Mouse (Mus musculus) forebrain, postnatal 0 days (tissue): Measurements from ENCODE around the gene Camta1. TPM values are rescaled to one million over a fixed set of nuclear protein-coding genes. Genes with fewer than 3 reads are reported as not detected.
A peak's percentile ranks its signal among the peaks of the same experiment; 100 is the strongest.

Source experiments
- ATAC-seq: fragments of 200-750 bp; cut with Nextera tagmentation; 2 replicates; pipeline ENCODE4 v1.8.0; 2017; ENCODE audit warnings: mild to moderate bottlenecking, moderate library complexity
- DNase-seq: peaks from one replicate; pipeline ENCODE4 v3.0.0-alpha.2; 2015
- H3K27ac ChIP-seq: fragments of 300-500 bp; sonication (generic); 2 replicates; pipeline ENCODE4 v1.5.1; 2014; ENCODE audit warnings: low read depth, mild to moderate bottlenecking, antibody characterized with exemption, low read length, moderate library complexity, mixed read lengths
- H3K27me3 ChIP-seq: fragments of 300-500 bp; sonication (generic); 2 replicates; pipeline ENCODE4 v1.6.1; 2014; ENCODE audit warnings: mild to moderate bottlenecking, low read length, mixed read lengths; ENCODE audit not compliant: insufficient read depth
- H3K36me3 ChIP-seq: fragments of 300-500 bp; sonication (generic); 2 replicates; pipeline ENCODE4 v1.6.1; 2014; ENCODE audit warnings: mild to moderate bottlenecking, moderate library complexity; ENCODE audit not compliant: insufficient read depth
- H3K4me1 ChIP-seq: fragments of 300-500 bp; sonication (generic); 2 replicates; pipeline ENCODE4 v1.6.1; 2014; ENCODE audit warnings: antibody characterized with exemption; ENCODE audit not compliant: insufficient read depth
- H3K4me2 ChIP-seq: fragments of 300-500 bp; sonication (generic); 2 replicates; pipeline ENCODE4 v1.6.1; 2014; ENCODE audit warnings: low read depth, mild to moderate bottlenecking, moderate library complexity
- H3K4me3 ChIP-seq: fragments of 300-500 bp; sonication (generic); 2 replicates; pipeline ENCODE4 v1.5.1; 2014; ENCODE audit warnings: low read depth, low read length, mixed read lengths
- H3K9ac ChIP-seq: fragments of 300-500 bp; sonication (generic); 2 replicates; pipeline ENCODE4 v1.6.1; 2014; ENCODE audit warnings: mild to moderate bottlenecking
- H3K9me3 ChIP-seq: fragments of 300-500 bp; sonication (generic); 2 replicates; pipeline ENCODE4 v1.6.1; 2016; ENCODE audit warnings: low read length
- CTCF ChIP-seq: sonication (generic); IDR thresholded peaks from 2 replicates; pipeline ENCODE4 v1.5.1; 2016; ENCODE audit warnings: antibody characterized with exemption, control low read depth, low read depth
- WGBS: fragments of 180-500 bp; shearing (Covaris S2); extraction: QIAGEN DNeasy Blood & Tissue Kit; methylation state at CpG from one replicate; pipeline ENCODE4 v1.1.7; 2014; 5-methylcytosine and 5-hydroxymethylcytosine counted together
- polyA plus RNA-seq: library from polyadenylated mRNA; unstranded; fragments of >200 nt; fragmentation: Nextera tagmentation; extraction: Ambion mirVana; gene quantifications from 2 replicates; pipeline ENCODE4 v1.2.1, GENCODE M21; 2015
- total RNA-seq: library from RNA; depleted of rRNA; stranded (reverse); fragments of >200 nt; gene quantifications from 2 replicates; pipeline ENCODE4 v1.2.3, GENCODE M21; 2014

Camta1 gene
- total and polyA plus RNA-seq, 2 experiments from 2014 or later: 87.4 to 131 TPM

DNA sequence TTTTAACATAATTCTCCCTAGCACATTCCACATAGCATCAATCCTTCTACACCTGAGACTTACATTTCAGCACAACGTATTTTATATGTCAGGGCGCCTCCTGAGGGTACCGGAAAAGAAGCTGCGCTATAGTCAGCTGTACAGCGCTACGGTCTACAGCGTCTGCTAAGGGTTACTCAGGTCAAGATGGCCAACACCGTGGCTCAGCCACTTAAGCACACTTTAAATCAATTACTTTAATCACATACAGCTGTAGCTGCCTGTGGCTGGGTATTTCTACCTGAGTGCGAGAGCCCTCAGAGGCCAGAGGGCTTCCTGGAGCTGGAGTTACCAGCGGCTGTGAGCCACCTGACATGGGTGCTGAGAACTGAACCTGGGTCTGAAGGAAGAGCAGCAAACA, 845.7 kb downstream of the Camta1 start:
- WGBS: 95% methylated on average over 10 of the region's 10 CpGs
- no peak overlapping the region for H3K4me2 ChIP-seq
- no peaks in the 10 kb centered on the region for H3K9me3 ChIP-seq
- H3K36me3 ChIP-seq: peaks cover 22% of the 10 kb centered on the region
- no peak overlapping the region for H3K27ac ChIP-seq
- H3K4me3 ChIP-seq: no peak overlapping the region
- H3K27me3 ChIP-seq: no peaks in the 10 kb centered on the region
- ATAC-seq (no peak), DNase-seq (no peak)
- TF ChIP-seq CTCF: no peak
- H3K9ac ChIP-seq: no peak overlapping the region
- H3K4me1 ChIP-seq: no peaks in the 10 kb centered on the region

DNA sequence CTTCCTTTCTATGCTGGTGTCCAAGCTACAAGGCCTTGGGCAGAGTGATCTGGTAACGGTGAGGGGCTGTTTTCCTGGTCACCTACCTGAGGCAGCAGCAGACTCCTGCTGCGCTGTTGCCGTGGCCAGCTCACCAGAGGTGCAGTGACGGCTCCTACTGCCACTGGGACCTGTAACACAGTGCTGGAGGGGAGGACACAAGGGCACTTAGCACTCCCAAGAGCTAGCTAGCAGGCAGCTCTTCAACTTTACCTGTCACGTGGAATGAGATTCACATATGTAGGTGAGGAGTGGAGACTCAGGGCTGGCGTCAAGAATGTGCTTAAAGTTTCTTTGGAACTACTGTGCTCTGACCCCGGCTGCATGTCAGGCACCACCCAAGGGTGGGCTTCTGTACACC, 851.4 kb downstream of the Camta1 start:
- no peaks in the 10 kb centered on the region for H3K4me1 ChIP-seq
- WGBS: 91% methylated on average over 7 of the region's 7 CpGs
- no peak overlapping the region for H3K4me2 ChIP-seq
- H3K36me3 ChIP-seq: peaks cover 8% of the 10 kb centered on the region; the same call in 1 of the 2 replicates
- DNase-seq: no peak
- ATAC-seq: no peak
- TF ChIP-seq CTCF: no peak
- H3K27ac ChIP-seq: no peak overlapping the region
- H3K4me3 ChIP-seq: no peak overlapping the region
- H3K9ac ChIP-seq: no peak overlapping the region
- no peaks in the 10 kb centered on the region for H3K27me3 ChIP-seq
- no peaks in the 10 kb centered on the region for H3K9me3 ChIP-seq

DNA sequence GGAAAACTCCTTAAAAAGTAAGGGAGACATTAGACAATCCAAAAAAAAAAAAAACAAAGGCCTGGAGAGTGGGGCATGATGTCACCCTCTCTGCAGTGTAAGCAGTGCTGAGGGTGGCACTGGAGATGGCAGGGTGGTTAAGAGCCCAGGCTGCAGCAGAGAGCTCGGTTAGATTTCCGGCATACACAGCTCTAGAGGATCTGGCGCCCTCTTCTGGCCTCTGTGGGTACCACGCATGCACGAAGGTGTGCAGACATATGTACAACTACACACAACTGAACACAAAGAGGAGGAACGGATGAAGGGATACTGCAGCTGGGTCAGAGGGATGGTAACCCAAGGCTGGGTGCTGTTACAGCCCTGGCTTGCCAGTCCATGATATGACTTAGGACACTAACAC, 854.7 kb downstream of the Camta1 start:
- H3K27me3 ChIP-seq: no peaks in the 10 kb centered on the region
- peak; percentile 20 for DNase-seq
- peak; percentile 42; the same call in 1 of the 2 replicates for ATAC-seq
- WGBS: 56% methylated on average over 6 of the region's 6 CpGs
- no peak overlapping the region for H3K9ac ChIP-seq
- no peak overlapping the region for H3K4me2 ChIP-seq
- H3K36me3 ChIP-seq: peaks cover 8% of the 10 kb centered on the region; the same call in 1 of the 2 replicates
- TF ChIP-seq CTCF: peak; percentile 66
- no peaks in the 10 kb centered on the region for H3K4me1 ChIP-seq
- no peaks in the 10 kb centered on the region for H3K9me3 ChIP-seq
- no peak overlapping the region for H3K27ac ChIP-seq
- no peak overlapping the region for H3K4me3 ChIP-seq

- DNase-seq (no peak), ATAC-seq (no peak)
- 96% methylated on average over 13 of the region's 13 CpGs for WGBS
- H3K27ac ChIP-seq: no peak overlapping the region
- no peaks in the 10 kb centered on the region for H3K9me3 ChIP-seq
- H3K36me3 ChIP-seq: peaks cover 8% of the 10 kb centered on the region; the same call in 1 of the 2 replicates
- TF ChIP-seq CTCF: no peak
- no peak overlapping the region for H3K4me3 ChIP-seq
- H3K9ac ChIP-seq: no peak overlapping the region
- no peaks in the 10 kb centered on the region for H3K4me1 ChIP-seq
- H3K4me2 ChIP-seq: no peak overlapping the region
- no peaks in the 10 kb centered on the region for H3K27me3 ChIP-seq
Measured at GRCm38 (mm10) chr4:151005656-151006318, 855.9 kb downstream of the Camta1 start.

DNA sequence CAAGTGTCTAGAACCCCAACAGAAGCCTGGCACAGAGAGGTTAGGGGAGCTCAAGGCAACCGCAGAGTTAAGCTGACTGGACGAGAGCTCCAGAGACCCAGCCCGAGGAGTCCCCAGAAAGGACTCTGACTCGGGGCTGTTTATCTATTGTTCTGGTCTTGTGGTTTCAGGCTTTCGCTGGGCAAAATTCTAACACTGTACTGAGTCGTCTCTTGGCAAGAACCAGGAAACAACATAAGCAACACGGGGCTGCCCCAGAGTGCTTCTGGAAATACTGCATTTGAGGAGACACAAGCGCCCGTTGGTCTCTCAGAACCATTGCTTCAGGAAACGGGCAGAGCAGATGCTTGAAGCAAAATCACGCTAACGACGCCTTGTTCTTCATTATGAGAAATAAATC, 860.3 kb downstream of the Camta1 start:
- ATAC-seq (no peak), DNase-seq (no peak)
- H3K9ac ChIP-seq: no peak overlapping the region
- no peaks in the 10 kb centered on the region for H3K27me3 ChIP-seq
- 55% methylated on average over 13 of the region's 13 CpGs for WGBS
- no peak for TF ChIP-seq CTCF
- no peaks in the 10 kb centered on the region for H3K36me3 ChIP-seq
- H3K9me3 ChIP-seq: no peaks in the 10 kb centered on the region
- H3K4me3 ChIP-seq: no peak overlapping the region
- H3K4me1 ChIP-seq: no peaks in the 10 kb centered on the region
- no peak overlapping the region for H3K27ac ChIP-seq
- H3K4me2 ChIP-seq: no peak overlapping the region

DNA sequence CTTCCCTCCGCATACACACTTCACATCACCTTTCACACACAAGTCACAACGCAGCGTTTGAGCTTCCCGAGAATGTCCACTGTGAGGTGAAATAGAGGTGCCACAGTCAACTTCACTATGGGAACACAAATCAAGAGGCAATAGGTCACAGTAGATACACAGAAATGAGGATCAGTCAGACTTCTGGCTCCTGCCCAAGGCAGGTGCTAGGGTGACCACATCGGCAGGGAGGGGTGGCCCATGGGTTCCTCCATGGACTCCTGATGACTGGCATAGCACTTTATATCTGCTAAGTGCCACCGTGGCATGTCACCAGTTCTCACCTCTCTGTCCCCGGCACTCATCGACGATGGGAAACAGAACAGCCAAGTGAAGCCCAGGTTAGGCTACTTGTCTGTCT, 863.0 kb downstream of the Camta1 start:
- Histone ChIP-seq H3K4me2 (no peak overlapping the region), H3K27me3 (no peaks in the 10 kb centered on the region), H3K4me3 (no peak overlapping the region), H3K36me3 (no peaks in the 10 kb centered on the region), H3K9ac (no peak overlapping the region), H3K4me1 (no peaks in the 10 kb centered on the region), H3K27ac (no peak overlapping the region), H3K9me3 (no peaks in the 10 kb centered on the region)
- TF ChIP-seq CTCF: no peak
- DNase-seq: no peak
- 96% methylated on average over 9 of the region's 9 CpGs for WGBS
- ATAC-seq: no peak

DNA sequence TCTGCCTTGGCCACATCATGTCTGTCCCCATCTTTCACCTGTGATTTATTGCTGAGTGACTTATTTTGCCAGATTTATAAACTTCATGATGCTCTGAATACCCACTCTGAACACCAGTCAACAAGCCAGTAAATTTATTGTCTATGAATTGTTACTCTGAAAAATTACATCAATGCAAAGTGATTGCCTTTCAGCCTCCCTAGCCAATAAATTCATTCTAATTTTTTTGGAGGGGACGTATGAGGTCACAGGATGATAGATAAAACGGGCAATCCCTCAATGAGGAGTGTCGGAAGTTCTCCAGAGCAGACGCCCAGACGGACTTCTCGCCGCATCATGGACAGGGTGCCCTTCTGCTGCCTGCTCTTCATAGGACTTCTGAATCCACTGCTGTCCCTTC, 864.9 kb downstream of the Camta1 start, which contains the start of gene Uts2:
Uts2 (plus strand) TSS at position 301 of the 400 bp plus-strand sequence.
- DNase-seq (no peak), ATAC-seq (no peak)
- H3K27ac ChIP-seq: no peak within 1 kb of the TSS
- H3K9me3 ChIP-seq: no peaks in the 10 kb centered on the region
- H3K4me1 ChIP-seq: no peaks in the 10 kb centered on the region
- H3K27me3 ChIP-seq: no peaks in the 10 kb centered on the region
- no peak within 1 kb of the TSS for H3K4me2 ChIP-seq
- H3K36me3 ChIP-seq: no peaks in the 10 kb centered on the region
- no peak within 1 kb of the TSS for H3K4me3 ChIP-seq
- no peak within 1 kb of the TSS for H3K9ac ChIP-seq
- TF ChIP-seq CTCF: no peak
- WGBS: 91% methylated on average over 7 of the region's 7 CpGs
